Mouse (Mus musculus): ENCODE results near the gene Lrrfip1.

The Lrrfip1 gene

GRCm38 (mm10) chr1:91053218-91054073, 54.9 kb downstream of the Lrrfip1 start:
- peak in 1 of 2 experiments; percentile 85 for DNase-seq (ENCODE audit: inconsistent age in 2 of 2, low spot score in 1 of 2)

DNA sequence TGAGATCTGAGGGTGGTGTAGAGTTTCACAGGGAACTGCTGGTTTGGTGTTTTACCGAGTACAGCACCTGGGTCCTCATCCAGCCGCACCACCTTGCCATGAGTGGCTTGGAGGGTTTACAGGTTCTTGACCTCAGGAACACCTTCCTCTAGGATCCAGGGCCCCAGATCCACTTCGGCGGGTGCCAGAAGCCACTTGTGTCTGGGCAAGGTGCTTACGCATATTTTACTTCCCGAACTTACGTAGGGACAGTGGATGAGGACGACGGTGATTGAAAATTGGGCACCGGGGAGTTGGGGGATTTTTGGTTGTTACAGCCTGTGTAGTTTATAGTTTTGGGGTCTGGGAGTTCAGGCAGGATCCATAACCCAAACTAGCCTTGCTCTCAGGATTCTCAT, 55.5 kb downstream of the Lrrfip1 start:
- DNase-seq (ENCODE audit: inconsistent age in 2 of 2, low spot score in 1 of 2) = no peak

- DNase-seq (ENCODE audit: inconsistent age in 2 of 2, low spot score in 1 of 2) = peak in 1 of 2 experiments; percentile 69
Measured at GRCm38 (mm10) chr1:91054815-91055214, 56.3 kb downstream of the Lrrfip1 start.

GRCm38 (mm10) chr1:91055744-91056143, 57.2 kb downstream of the Lrrfip1 start:
- peak in 1 of 2 experiments; percentile 59 for DNase-seq (ENCODE audit: inconsistent age in 2 of 2, low spot score in 1 of 2)

GRCm38 (mm10) chr1:91056416-91056815, 57.9 kb downstream of the Lrrfip1 start:
- DNase-seq (ENCODE audit: inconsistent age in 2 of 2, low spot score in 1 of 2) = peak; percentile 69 to 88

GRCm38 (mm10) chr1:91057311-91058245, 59.0 kb downstream of the Lrrfip1 start:
- DNase-seq (ENCODE audit: inconsistent age in 2 of 2, low spot score in 1 of 2) = peak in 1 of 2 experiments; percentile 71

DNA sequence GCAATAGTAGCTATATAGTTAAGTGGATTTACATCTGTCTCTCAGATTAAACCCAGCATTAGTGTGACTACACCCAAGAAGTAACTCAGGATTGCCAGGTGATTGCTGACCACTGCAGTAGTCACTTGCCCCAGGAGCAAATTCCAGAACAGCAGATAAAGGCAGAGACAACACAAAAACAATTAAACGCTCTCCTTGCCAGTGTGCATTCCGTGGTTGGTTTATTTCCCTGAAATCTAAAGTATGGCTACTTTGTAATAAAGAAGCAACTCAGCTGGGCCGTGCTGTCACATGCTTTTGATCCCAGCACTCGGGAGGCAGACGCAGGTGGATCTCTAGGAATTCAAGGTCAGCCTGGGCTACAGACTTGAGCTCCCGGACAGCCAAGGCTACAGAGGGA, 59.7 kb downstream of the Lrrfip1 start:
- DNase-seq (ENCODE audit: inconsistent age in 2 of 2, low spot score in 1 of 2) = no peak

GRCm38 (mm10) chr1:91059792-91060604, 61.5 kb downstream of the Lrrfip1 start:
- DNase-seq (ENCODE audit: inconsistent age in 2 of 2, low spot score in 1 of 2) = peak in 1 of 2 experiments; percentile 47

DNA sequence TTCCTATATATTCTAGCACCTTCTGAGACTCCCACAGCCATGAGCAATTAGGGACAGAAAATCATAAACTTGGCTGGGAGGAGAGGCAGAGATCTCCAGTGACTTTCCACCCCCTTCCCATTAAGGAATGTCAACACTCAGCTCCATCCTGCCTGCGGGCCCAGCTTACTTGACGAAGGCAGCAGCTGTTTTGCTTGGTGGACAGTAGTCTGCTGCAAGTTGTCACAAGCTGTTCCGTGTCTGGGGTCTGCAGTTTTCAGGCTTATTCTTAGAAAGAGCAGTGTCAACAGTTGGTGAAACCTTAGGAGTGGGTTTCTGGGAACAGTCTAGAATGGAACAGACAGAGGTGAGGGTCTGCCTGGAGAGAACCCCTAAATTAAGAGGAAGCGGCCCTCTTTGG, 62.6 kb downstream of the Lrrfip1 start:
- DNase-seq (ENCODE audit: inconsistent age in 2 of 2, low spot score in 1 of 2) = peak in 1 of 2 experiments; percentile 41

DNA sequence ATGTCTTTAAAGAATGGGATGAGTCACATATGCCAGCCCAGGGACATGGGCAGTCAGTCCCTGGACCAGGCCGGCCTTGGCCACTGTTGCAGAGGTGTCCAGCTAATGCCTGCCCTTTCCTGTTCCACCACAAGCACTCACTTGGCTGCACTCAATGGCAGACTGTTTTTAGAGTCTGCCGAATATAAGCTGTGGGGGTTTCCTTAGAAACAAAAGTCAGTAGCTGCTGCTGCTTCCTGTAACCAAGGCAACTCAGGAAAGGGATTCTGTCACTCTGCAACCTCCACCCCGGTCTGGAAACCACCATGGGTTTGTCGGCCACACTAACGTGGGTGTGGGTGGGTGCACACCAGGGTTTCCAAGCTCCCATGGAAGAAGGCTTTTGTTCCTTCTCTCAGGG, 63.8 kb downstream of the Lrrfip1 start:
- peak; percentile 88 to 93 for DNase-seq (ENCODE audit: inconsistent age in 2 of 2, low spot score in 1 of 2)

- DNase-seq (ENCODE audit: inconsistent age in 2 of 2, low spot score in 1 of 2) = no peak
Measured at GRCm38 (mm10) chr1:91064053-91064452, 65.5 kb downstream of the Lrrfip1 start.

GRCm38 (mm10) chr1:91064903-91065525, 66.5 kb downstream of the Lrrfip1 start:
- peak in 1 of 2 experiments; percentile 82 for DNase-seq (ENCODE audit: inconsistent age in 2 of 2, low spot score in 1 of 2)

- DNase-seq (ENCODE audit: inconsistent age in 2 of 2, low spot score in 1 of 2) = no peak
Measured at GRCm38 (mm10) chr1:91066061-91066460, 67.5 kb downstream of the Lrrfip1 start.

DNA sequence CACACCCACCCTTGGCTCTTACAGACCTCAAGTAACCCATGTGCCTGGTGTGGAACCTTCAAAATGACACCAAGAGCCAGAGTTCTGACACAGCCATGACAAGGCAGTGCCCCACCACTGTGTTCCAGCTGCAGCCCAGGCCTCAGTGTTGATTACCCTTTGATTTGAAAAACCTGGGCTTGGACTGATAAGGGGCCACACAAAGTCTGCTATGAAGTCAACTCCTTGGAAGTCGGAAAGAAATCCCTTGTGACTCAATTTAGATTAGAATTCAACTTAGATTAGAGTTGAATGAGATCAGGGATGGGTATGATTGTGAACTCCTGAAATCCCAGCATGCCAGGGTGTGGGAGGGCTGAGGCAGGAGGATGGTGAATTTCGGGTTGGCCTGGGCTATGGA, 68.1 kb downstream of the Lrrfip1 start:
- no peak for DNase-seq (ENCODE audit: inconsistent age in 2 of 2, low spot score in 1 of 2)

GRCm38 (mm10) chr1:91067716-91068115, 69.2 kb downstream of the Lrrfip1 start:
- DNase-seq (ENCODE audit: inconsistent age in 2 of 2, low spot score in 1 of 2) = no peak

DNA sequence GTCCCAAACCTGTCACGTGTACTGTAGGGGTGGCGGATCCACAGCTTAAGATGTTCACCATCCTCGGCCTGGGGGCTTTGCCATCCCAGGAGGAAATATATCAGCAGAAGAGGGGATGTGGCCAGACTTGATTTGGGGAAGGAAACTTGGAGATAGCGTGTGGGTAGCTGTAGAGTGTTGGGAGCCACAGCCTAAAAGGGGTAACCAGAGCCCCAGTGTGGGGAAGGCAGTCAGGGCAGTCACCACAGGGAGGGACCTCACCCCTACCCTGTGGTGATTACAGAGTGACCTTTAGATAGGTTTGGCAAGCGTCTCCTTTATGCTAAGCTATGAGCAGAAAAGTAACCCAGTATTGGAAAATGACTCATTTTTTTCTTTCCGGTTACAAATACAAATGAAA, 71.0 kb downstream of the Lrrfip1 start:
- peak in 1 of 2 experiments; percentile 60 for DNase-seq (ENCODE audit: inconsistent age in 2 of 2, low spot score in 1 of 2)

GRCm38 (mm10) chr1:91070547-91070946, 72.0 kb downstream of the Lrrfip1 start:
- DNase-seq (ENCODE audit: inconsistent age in 2 of 2, low spot score in 1 of 2) = no peak

DNA sequence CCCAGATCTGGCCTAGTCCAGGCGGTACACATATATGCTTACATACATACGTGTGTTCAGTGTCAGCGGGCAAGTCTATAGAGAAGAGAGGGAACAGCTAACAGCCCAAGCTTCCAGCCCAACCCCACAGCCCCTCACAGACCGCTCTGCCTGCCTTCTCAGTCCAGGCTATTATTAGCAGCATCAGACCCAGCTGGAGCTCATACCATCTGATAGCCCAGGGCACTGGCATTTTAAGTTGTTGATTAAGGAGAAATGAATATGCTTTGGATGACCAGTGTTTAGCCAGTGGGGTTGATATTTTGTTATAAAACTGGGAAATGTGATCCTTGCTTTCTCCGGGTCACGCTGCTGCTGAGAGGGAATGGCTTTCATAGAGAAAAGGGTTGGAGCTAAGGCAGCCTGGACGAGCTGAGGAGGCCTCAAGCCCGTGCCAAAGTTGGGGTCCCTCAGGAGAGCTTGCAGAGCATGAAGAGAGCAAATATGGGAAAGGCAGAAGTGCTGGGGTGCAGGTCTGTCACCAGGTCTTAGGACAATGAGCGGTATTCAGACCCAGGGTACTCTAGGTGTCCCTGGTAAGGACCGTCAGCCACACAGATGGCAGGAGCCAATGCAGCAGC, 73.2 kb downstream of the Lrrfip1 start:
- DNase-seq (ENCODE audit: inconsistent age in 2 of 2, low spot score in 1 of 2) = no peak

DNA sequence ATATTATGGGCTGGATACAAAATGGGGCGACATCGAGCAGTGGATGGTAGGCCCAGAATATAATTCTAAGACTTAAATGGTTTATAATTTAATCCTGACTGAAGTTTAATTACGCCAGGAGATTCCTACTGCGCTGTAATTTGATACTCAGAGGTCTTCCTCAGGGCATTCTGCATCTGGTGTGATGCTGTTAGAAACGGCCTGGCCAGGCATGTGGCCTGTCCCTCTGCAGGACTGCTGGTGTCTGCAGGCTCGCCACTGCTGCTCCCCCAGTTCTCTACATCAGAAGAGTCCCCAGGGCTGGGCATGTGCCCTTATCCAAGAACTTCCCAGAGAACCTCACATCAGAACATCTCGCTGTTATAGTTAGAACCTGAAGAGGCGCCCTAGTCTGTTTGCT, 78.4 kb downstream of the Lrrfip1 start:
- peak in 1 of 2 experiments; percentile 29 for DNase-seq (ENCODE audit: inconsistent age in 2 of 2, low spot score in 1 of 2)

GRCm38 (mm10) chr1:91077456-91077855, 78.9 kb downstream of the Lrrfip1 start:
- DNase-seq (ENCODE audit: inconsistent age in 2 of 2, low spot score in 1 of 2) = peak in 1 of 2 experiments; percentile 69

All from adrenal gland, adult (tissue).